Mouse (Mus musculus) heart, adult 2 months (tissue): ENCODE measurements around the gene Olfml2a.

Experiments
- CTCF ChIP-seq: fragments of 200-600 bp; IDR thresholded peaks from 2 replicates; pipeline ENCODE4 v1.8.1; 2022; ENCODE audit warnings: antibody characterized with exemption, mild to moderate bottlenecking, moderate library complexity
- EP300 ChIP-seq: fragments of 200-500 bp; IDR thresholded peaks from 2 replicates; pipeline ENCODE4 v1.6.1; 2011; ENCODE audit warnings: low read depth, low read length, control low read depth; ENCODE audit not compliant: insufficient read depth
- POLR2A ChIP-seq: fragments of 200-500 bp; IDR thresholded peaks from 2 replicates; pipeline ENCODE4 v1.6.1; 2011; ENCODE audit warnings: mild to moderate bottlenecking, low read depth, low read length, control low read depth; ENCODE audit not compliant: insufficient read depth

DNA sequence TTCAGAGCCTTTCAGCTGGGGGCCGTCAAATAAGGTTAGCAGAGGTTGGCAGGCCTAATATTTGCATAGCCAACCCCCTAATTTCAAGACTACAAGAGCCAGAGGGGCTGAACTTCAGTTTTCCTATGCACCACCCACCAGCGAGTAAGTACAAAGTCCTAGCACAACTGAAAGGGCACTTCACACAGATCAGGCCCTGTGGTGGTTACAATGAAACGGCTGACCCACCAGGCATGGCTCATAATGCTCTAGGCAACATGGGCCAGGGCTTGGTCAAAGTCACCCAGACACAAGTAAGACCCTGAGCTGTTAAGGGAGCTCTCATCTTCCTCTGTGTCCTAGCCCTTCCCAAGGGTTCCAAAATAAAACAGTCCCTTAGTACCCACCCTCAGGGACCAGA is 70.1 kb downstream of the Olfml2a start:
- TF ChIP-seq CTCF, result no peak
- no peak for TF ChIP-seq POLR2A
- no peak for TF ChIP-seq EP300
